Mouse (Mus musculus) liver, embryonic 14.5 days (tissue): ENCODE measurements around the gene Mymx. TPM values are rescaled to one million over a fixed set of nuclear protein-coding genes. Genes with fewer than 3 reads are reported as not detected.
A peak's percentile ranks its signal among the peaks of the same experiment; 100 is the strongest.

Source experiments
- ATAC-seq: fragments of 200-750 bp; cut with Nextera tagmentation; 2 replicates; pipeline ENCODE4 v1.8.0; 2017; ENCODE audit warnings: moderate number of reproducible peaks, mild to moderate bottlenecking, moderate library complexity; ENCODE audit not compliant: insufficient read depth
- DNase-seq, 3 experiments: peaks; one replicate each; pipeline ENCODE4 v3.0.0-alpha.2; 2012 to 2013; ENCODE audit warnings: low read depth in 3 of 3, low spot score in 3 of 3
- H3K27ac ChIP-seq: fragments of 300-500 bp; sonication (generic); 2 replicates; pipeline ENCODE4 v1.5.1; 2014; ENCODE audit warnings: moderate library complexity, mild to moderate bottlenecking, control low read depth, inconsistent platforms
- H3K27me3 ChIP-seq: fragments of 300-500 bp; sonication (generic); 2 replicates; pipeline ENCODE4 v1.6.1; 2014; ENCODE audit warnings: mild to moderate bottlenecking, low read length, moderate library complexity; ENCODE audit not compliant: control insufficient read depth, insufficient read depth
- H3K36me3 ChIP-seq: fragments of 300-500 bp; sonication (generic); replicated peaks from 2 replicates; pipeline ENCODE4 v1.6.1; 2014; ENCODE audit warnings: low read depth; ENCODE audit not compliant: control insufficient read depth, insufficient read depth
- H3K4me1 ChIP-seq, 2 experiments: fragments of 200-500 bp in 1 of 2; fragments of 300-500 bp in 1 of 2; sonication (generic) in 1 of 2; replicated peaks; 2 replicates each; pipeline ENCODE4 v1.6.1; 2012 to 2014; ENCODE audit warnings: antibody characterized with exemption in 1 of 2, inconsistent platforms in 1 of 2, low read length in 1 of 2; ENCODE audit not compliant: control insufficient read depth in 2 of 2, insufficient read depth in 2 of 2
- H3K4me2 ChIP-seq: fragments of 300-500 bp; sonication (generic); 2 replicates; pipeline ENCODE4 v1.6.1; 2014; ENCODE audit warnings: low read depth, mild to moderate bottlenecking, control low read depth, moderate library complexity
- H3K4me3 ChIP-seq, 2 experiments: fragments of 200-500 bp in 1 of 2; fragments of 300-500 bp in 1 of 2; sonication (generic) in 1 of 2; 2 replicates each; pipeline ENCODE4 v1.5.1; 2012 to 2014; ENCODE audit warnings: low read depth in 2 of 2, low read length in 2 of 2, mild to moderate bottlenecking in 2 of 2, control low read depth in 1 of 2, inconsistent platforms in 1 of 2, moderate library complexity in 1 of 2; ENCODE audit not compliant: insufficient read depth in 1 of 2
- H3K9ac ChIP-seq: fragments of 300-500 bp; sonication (generic); replicated peaks from 2 replicates; pipeline ENCODE4 v1.6.1; 2014; ENCODE audit warnings: mild to moderate bottlenecking, control low read depth, moderate library complexity
- H3K9me3 ChIP-seq: fragments of 300-500 bp; sonication (generic); 2 replicates; pipeline ENCODE4 v1.6.1; 2016; ENCODE audit warnings: low read length, mixed read lengths; ENCODE audit not compliant: control insufficient read depth
- CTCF ChIP-seq: IDR thresholded peaks from 2 replicates; pipeline ENCODE4 v1.5.1; 2016; ENCODE audit warnings: antibody characterized with exemption, low read depth, control low read depth
- EP300 ChIP-seq: IDR thresholded peaks from 2 replicates; pipeline ENCODE4 v1.6.1; 2016; ENCODE audit warnings: antibody characterized with exemption, low read depth
- WGBS: fragments of 180-500 bp; shearing (Covaris S2); extraction: QIAGEN DNeasy Blood & Tissue Kit; methylation state at CpG from one replicate; pipeline ENCODE4 v1.1.7; 2014; ENCODE audit not compliant: insufficient replicate concordance; 5-methylcytosine and 5-hydroxymethylcytosine counted together
- polyA plus RNA-seq, 2 experiments: library from polyadenylated mRNA; depleted of rRNA in 1 of 2; stranded (reverse) in 1 of 2; unstranded in 1 of 2; fragments of >200 nt; fragmentation: Nextera tagmentation in 1 of 2; extraction: Ambion mirVana in 1 of 2; gene quantifications; 2 replicates each; pipeline versions ENCODE4 v1.2.1 to v1.2.3; 2012 to 2014

The Mymx gene
- polyA plus RNA-seq, 2 experiments = not detected

- TF ChIP-seq CTCF (no peak), EP300 (no peak)
- Histone ChIP-seq H3K27ac (no peak overlapping the region), H3K4me2 (no peak overlapping the region), H3K4me3 (no peak overlapping the region), H3K27me3 (peaks cover 51% of the 10 kb centered on the region), H3K36me3 (no peaks in the 10 kb centered on the region), H3K9me3 (no peaks in the 10 kb centered on the region), H3K9ac (no peak overlapping the region), H3K4me1 (peaks cover 0 to 13% of the 10 kb centered on the region in 2 experiments; a peak in 3 of 4 replicates)
- no peak for ATAC-seq
- no peak for DNase-seq
- 66% methylated on average over 3 of the region's 3 CpGs for WGBS
Observed at GRCm38 (mm10) chr17:45553065-45553464, 48.8 kb downstream of the Mymx start.

DNA sequence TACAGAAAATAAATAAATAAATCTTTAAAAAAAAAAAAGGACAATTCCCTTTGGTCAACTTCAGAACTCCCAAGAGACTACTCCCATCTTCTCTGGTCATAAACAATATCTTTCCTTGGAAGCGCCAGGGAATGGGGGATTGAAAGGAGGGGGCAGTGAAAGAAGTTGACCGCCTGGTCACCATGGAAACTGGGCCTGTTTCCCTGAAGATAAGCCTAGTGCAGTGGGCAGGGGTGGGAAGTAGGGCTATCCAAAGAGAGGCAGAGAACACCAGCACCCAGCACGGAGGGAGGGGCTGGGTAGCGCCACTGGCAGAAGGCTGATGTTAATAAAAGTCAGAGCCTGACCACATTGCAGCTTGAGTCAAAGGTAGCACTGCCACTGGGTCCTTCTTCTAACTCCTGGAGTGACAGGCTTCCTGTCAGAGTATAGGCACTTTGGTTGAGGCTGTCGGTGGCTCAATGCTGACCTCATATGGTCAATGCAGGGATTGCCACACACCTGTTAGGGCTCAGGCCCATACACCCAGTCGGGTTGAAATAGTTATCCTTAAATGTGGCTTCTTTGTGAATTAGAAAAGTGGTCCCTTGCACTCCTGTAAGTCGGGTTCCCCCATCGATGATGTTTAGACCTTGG, 50.0 kb downstream of the Mymx start:
- no peak overlapping the region for H3K9ac ChIP-seq
- H3K9me3 ChIP-seq = no peaks in the 10 kb centered on the region
- H3K4me2 ChIP-seq = no peak overlapping the region
- no peak overlapping the region for H3K27ac ChIP-seq
- DNase-seq = peak in 2 of 3 experiments; percentile 34 to 51
- H3K4me3 ChIP-seq = no peak overlapping the region
- ATAC-seq = no peak
- 3% methylated on average over 8 of the region's 8 CpGs for WGBS
- peaks cover 60% of the 10 kb centered on the region for H3K27me3 ChIP-seq
- peak; percentile 90 for TF ChIP-seq CTCF
- TF ChIP-seq EP300 = no peak
- peaks cover 0 to 13% of the 10 kb centered on the region in 2 experiments; a peak in 3 of 4 replicates for H3K4me1 ChIP-seq
- no peaks in the 10 kb centered on the region for H3K36me3 ChIP-seq

DNA sequence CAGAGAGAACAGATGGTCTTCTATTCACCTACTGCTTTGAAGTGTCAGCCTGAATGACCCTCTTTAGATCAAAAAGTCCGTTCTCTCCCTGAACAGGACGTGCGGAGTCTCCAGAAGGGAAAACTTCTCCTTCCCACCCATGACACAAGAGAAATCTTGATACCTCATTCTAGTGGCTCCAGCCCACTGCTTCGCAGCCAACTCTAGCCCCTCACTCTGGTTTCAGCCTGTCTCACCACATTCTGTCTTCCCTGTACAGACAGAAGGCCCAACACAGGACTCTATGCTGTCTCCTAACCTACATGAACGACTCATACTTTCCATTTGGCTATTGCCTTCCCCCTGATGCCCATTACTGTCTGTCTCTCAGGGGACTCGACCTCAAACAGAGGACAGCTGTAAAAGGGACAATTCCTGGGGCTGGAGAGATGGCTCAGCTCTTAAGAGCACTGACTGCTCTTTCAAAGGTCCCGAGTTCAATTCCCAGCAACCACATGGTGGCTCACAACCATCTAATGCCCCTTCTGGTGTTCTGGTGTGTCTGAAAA, 50.6 kb downstream of the Mymx start:
- H3K27ac ChIP-seq = no peak overlapping the region
- DNase-seq (no peak), ATAC-seq (no peak)
- WGBS = 47% methylated on average over 7 of the region's 7 CpGs
- peaks cover 0 to 7% of the 10 kb centered on the region in 2 experiments; a peak in 2 of 4 replicates for H3K4me1 ChIP-seq
- H3K9me3 ChIP-seq = no peaks in the 10 kb centered on the region
- no peaks in the 10 kb centered on the region for H3K36me3 ChIP-seq
- TF ChIP-seq CTCF (no peak), EP300 (no peak)
- H3K4me2 ChIP-seq = no peak overlapping the region
- no peak overlapping the region for H3K9ac ChIP-seq
- peaks cover 60% of the 10 kb centered on the region for H3K27me3 ChIP-seq
- H3K4me3 ChIP-seq = no peak overlapping the region

Other genes with a start within 250 kb of the Mymx start
- gene Cdc5l, start 168.4 kb downstream of the Mymx start, polyA plus RNA-seq (2012; rRNA removed) = 8.1 and 15.0 TPM in 2 replicates
- gene Cdc5l, start 168.4 kb downstream of the Mymx start, polyA plus RNA-seq (2014; fragmentation: Nextera tagmentation; extraction: Ambion mirVana) = 26.9 and 28.6 TPM in 2 replicates
- gene Spats1, start 126.7 kb downstream of the Mymx start, polyA plus RNA-seq (2012; rRNA removed) = 0.06 TPM in 1 of 2 replicates, not detected in the other
- gene Spats1, start 126.7 kb downstream of the Mymx start, polyA plus RNA-seq (2014; fragmentation: Nextera tagmentation; extraction: Ambion mirVana) = 0.06 TPM in 1 of 2 replicates, not detected in the other
- gene Aars2, start 95.3 kb downstream of the Mymx start, polyA plus RNA-seq (2012; rRNA removed) = 4.6 TPM in 2 replicates
- 3.3 and 4.0 TPM in 2 replicates for gene Aars2, start 95.3 kb downstream of the Mymx start, polyA plus RNA-seq (2014; fragmentation: Nextera tagmentation; extraction: Ambion mirVana)
- not detected in 2 replicates for gene Tcte1, start 78.7 kb downstream of the Mymx start, polyA plus RNA-seq (2012; rRNA removed)
- not detected in 2 replicates for gene Tcte1, start 78.7 kb downstream of the Mymx start, polyA plus RNA-seq (2014; fragmentation: Nextera tagmentation; extraction: Ambion mirVana)
- gene Tmem151b, start 52.4 kb downstream of the Mymx start, polyA plus RNA-seq (2012; rRNA removed) = 0.08 and 0.13 TPM in 2 replicates
- 0.06 TPM in 1 of 2 replicates, not detected in the other for gene Tmem151b, start 52.4 kb downstream of the Mymx start, polyA plus RNA-seq (2014; fragmentation: Nextera tagmentation; extraction: Ambion mirVana)
- 0.62 and 0.65 TPM in 2 replicates for gene Nfkbie, start 46.4 kb downstream of the Mymx start, polyA plus RNA-seq (2012; rRNA removed)
- gene Nfkbie, start 46.4 kb downstream of the Mymx start, polyA plus RNA-seq (2014; fragmentation: Nextera tagmentation; extraction: Ambion mirVana) = 0.66 TPM in 2 replicates
- 27.6 and 29.9 TPM in 2 replicates for gene Slc35b2, start 38.2 kb downstream of the Mymx start, polyA plus RNA-seq (2012; rRNA removed)
- 44.8 and 46.4 TPM in 2 replicates for gene Slc35b2, start 38.2 kb downstream of the Mymx start, polyA plus RNA-seq (2014; fragmentation: Nextera tagmentation; extraction: Ambion mirVana)
- gene Hsp90ab1, start 28.8 kb downstream of the Mymx start, polyA plus RNA-seq (2012; rRNA removed) = 287 and 369 TPM in 2 replicates
- 531 and 582 TPM in 2 replicates for gene Hsp90ab1, start 28.8 kb downstream of the Mymx start, polyA plus RNA-seq (2014; fragmentation: Nextera tagmentation; extraction: Ambion mirVana)
- 152 and 218 TPM in 2 replicates for gene Slc29a1, start 2.5 kb downstream of the Mymx start, polyA plus RNA-seq (2012; rRNA removed)
- gene Slc29a1, start 2.5 kb downstream of the Mymx start, polyA plus RNA-seq (2014; fragmentation: Nextera tagmentation; extraction: Ambion mirVana) = 177 and 188 TPM in 2 replicates
- not detected in 2 replicates for gene Capn11, start 57.2 kb upstream of the Mymx start, polyA plus RNA-seq (2012; rRNA removed)
- gene Capn11, start 57.2 kb upstream of the Mymx start, polyA plus RNA-seq (2014; fragmentation: Nextera tagmentation; extraction: Ambion mirVana) = not detected in 2 replicates
- gene Mrpl14, start 84.2 kb upstream of the Mymx start, polyA plus RNA-seq (2012; rRNA removed) = 60.8 and 82.6 TPM in 2 replicates
- 142 and 148 TPM in 2 replicates for gene Mrpl14, start 84.2 kb upstream of the Mymx start, polyA plus RNA-seq (2014; fragmentation: Nextera tagmentation; extraction: Ambion mirVana)
- gene Tmem63b, start 84.8 kb upstream of the Mymx start, polyA plus RNA-seq (2012; rRNA removed) = 10.4 and 11.0 TPM in 2 replicates
- 4.1 and 5.4 TPM in 2 replicates for gene Tmem63b, start 84.8 kb upstream of the Mymx start, polyA plus RNA-seq (2014; fragmentation: Nextera tagmentation; extraction: Ambion mirVana)
- gene 1600014C23Rik, start 131.7 kb upstream of the Mymx start, polyA plus RNA-seq (2012; rRNA removed) = not detected in 2 replicates
- not detected in 2 replicates for gene 1600014C23Rik, start 131.7 kb upstream of the Mymx start, polyA plus RNA-seq (2014; fragmentation: Nextera tagmentation; extraction: Ambion mirVana)